Mouse (Mus musculus) mouse embryonic stem cell (cell line): ENCODE measurements around the gene Slc13a3.

Experiments used
- in situ Hi-C, 2 experiments: fragments of 300-500 bp; cut with MboI; formaldehyde crosslinking; loops; 1 replicate in 1 of 2; 3 replicates in 1 of 2; pipeline ENCODE4 v1.14.3; 2019 to 2020; ENCODE audit warnings: low sequenced_read_pairs in 2 of 2, low pct_unique_long_range_greater_than_20kb in 1 of 2, mixed read lengths in 1 of 2; ENCODE audit not compliant: unreplicated experiment in 1 of 2

The Slc13a3 gene

DNA sequence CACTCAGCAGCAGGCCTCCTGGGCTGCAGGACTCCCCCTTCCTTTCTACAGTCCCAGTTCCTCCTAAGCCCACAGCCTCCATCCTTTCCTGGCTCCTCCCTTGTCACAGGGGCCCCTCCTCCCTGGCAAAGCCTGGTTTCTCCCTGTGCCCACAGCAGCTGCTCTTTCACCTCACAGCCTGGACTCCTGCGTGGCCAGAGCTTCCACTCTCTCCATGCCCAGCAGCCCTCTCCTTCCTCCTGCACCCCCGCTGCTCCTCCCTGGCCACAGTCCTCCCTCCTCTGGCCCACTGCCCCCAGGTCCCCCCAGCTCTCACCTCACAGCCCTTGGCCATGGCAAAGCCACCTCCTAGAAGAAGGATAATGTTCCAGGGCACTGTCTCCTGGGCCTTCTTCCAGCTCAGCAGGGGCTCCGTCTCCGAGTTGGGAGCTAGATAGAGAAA is 53.3 kb downstream of the Slc13a3 start:
- in situ Hi-C loops, result no loop called here

DNA sequence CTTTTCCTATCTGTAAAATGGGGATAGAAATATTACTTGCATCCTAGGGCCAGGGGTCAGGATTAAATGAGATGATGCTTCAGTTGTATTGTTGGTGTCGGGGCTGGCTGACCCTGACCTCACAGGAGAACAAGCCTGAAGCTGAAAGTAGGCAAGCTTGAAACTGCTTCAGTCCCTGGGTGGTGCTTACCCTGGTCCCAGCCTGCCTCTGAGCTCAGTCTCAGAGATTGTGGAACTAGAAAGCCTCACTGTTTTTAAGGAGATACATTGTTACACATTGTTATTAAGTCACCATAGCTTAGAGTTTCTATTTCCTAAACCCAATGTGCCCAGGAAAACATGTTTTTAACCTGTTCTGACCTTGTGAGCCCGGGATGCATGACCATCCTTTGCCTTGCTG is 54.5 kb downstream of the Slc13a3 start:
- in situ Hi-C loops, result no loop called here

DNA sequence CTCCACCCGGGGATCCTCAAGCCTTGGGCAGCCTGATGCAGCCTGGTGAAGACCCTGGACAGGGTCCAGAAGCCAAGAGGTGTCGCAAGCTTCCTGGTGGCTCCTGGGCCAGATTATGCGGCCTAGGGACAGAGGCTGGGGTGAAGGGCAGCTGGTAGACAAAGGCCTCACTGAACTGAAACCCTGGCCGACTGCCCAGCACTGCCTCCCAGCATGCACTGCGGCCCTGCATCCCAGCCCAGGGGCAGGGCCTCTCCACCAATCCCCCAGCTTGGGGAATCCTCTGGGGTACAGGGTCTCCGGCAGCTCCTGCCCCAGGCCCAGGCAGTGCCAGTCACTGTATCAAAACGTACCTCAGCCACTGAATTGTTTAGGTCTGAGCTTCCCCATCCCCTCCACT is 55.7 kb downstream of the Slc13a3 start:
- in situ Hi-C loops, result no loop called here

DNA sequence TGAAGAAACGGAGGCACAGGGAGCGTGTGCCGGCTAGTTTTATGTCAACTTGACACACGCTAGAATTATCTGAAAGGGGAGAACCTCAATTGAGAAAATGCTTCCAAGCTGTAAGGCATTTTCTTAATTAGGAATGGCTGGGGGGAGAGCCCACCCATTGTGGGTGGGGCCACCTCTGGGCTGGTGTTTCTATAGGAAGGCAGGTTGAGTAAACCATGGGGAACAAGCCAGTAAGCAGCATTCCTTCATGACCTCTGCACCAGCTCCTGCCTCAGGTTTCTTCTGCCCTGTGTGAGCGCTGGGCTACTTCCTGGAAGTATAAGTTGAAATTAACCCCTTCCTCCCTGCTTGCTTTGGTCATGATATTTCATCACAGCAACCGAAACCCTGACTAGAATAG is 57.2 kb downstream of the Slc13a3 start:
- in situ Hi-C loops, result no loop called here

DNA sequence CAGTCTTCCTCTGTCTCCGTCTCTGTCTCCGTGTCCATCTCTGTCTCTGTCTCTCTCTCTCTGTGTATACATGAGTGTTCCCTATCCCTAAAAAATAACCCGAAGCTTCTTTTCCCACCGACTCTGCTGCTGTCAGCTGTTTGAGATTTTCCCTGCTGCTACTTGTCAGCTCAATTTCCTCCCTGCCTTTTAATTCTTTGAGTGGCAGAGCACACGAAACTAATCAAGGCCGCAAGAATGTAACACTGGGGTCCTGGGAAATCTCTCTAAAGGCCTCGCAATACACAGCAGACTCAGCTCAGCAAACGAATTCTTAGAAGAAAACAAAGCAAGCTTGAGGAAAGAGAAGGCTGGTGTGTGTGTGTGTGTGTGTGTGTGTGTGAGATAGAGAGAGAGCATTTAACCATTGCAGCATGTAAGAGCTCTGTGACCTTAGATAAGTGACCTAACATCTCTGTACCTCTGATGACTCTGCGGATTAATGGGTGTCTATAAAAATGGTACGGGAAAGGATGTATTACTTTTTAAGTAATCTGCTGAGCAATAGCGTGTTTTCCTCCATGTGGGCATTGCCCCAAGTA is 57.8 kb downstream of the Slc13a3 start:
- in situ Hi-C loops, result no loop called here

DNA sequence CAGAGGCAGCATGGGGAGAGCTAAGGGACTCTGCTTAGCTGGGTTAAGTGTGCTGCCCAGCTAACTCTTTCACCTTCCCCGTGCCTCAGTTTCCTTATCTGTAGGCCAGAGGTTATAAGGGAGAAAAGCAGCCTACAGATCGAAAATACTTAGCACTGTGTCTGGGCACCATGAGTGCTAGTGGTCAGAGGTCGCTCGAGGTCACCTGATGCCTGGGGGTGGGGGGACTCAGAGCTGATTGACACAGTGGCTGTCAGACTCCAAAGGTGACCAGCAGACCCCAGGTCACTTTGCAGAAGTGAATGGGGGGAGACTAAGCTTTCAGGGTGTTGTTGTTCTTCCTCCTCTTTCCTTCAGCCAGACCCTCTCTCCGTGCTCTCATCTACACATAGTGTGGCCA is 58.7 kb downstream of the Slc13a3 start:
- in situ Hi-C loops, result no loop called here

DNA sequence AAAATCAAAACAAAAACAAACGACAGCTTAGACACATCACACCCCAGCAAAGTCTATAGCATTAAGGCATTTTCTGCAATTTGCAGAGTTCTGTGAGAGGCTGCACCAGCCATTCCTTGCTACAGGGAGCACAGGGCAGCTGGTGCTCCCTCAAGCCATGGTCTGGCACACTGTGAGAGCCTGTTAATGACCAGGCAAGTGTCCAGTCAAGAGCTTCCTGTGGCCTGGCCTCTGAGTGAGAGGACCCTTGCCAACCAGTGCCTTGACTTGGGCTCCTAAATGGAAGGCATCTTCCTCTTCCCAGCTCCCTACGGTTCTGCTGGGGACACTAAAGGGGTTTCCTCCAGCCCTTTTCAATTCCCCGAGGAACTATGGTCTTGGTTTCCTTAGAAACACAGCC is 59.1 kb downstream of the Slc13a3 start:
- in situ Hi-C loops, result no loop called here

DNA sequence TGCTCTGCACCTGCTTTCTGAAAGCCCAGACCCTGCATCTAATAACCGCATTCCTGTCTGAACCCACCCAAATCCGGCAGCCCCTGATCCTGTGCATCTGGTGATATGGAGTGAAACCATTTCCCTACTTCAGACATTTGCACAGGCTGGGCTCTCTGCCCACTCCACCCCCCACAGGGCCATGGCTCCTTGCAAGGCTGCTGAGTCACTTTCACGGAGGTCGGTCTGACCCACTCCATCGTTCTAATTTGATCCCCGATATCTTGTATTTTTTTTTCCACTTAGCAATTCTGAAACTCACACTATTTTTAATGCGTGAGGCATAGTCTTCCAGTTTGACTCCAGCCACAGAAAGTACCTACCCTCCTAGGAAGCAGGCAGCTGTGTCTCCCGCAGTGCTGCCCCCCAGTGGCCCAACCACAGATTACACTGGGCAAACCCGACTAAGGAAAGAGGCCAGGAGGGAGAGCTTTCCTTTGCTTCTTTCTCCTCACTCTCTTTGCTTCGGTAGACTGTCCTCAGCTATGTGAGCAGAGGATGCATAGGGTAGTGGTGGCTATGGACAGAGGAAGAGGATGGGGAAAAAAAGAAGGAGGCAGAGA is 65.2 kb downstream of the Slc13a3 start:
- in situ Hi-C loops, result no loop called here

DNA sequence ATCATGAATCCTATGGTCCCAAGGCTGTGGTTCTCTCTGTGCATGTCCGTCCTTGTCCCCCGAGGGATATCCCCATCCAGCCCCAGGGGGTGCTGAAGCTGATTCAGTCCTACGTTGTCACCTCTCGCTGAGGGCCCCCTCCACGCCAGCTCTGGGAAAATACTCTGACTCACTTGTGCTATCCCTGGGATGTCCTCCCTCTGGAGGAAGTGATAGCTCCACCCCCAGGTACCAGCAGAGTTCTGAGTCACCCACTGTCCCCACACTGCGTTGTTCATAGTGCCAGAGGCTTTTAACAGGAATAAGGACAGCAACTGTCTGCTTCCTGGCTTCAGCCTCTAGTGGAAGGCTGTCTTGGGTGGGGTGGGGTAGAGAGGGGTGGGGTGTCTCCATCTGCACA is 67.7 kb downstream of the Slc13a3 start:
- in situ Hi-C loops, result no loop called here

DNA sequence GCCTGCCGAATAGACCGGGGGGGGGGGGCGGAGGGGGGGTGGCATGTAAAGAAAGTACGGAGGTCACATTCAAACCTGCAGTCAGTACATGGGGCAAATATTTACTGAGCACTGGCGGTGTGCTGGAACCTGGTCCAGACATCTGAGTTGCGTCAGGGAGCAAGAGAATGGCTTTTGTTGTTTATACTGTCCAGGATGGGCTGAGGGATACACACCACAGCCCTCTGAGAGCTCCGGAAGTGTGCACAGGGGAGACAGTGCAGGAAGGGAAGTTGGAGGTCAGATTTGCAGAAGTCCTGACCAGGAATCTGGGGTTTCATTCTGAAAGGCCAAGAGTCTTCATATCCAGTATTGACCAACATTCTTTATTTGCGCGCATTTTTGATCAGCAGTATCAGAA is 68.1 kb downstream of the Slc13a3 start:
- in situ Hi-C loops, result no loop called here

DNA sequence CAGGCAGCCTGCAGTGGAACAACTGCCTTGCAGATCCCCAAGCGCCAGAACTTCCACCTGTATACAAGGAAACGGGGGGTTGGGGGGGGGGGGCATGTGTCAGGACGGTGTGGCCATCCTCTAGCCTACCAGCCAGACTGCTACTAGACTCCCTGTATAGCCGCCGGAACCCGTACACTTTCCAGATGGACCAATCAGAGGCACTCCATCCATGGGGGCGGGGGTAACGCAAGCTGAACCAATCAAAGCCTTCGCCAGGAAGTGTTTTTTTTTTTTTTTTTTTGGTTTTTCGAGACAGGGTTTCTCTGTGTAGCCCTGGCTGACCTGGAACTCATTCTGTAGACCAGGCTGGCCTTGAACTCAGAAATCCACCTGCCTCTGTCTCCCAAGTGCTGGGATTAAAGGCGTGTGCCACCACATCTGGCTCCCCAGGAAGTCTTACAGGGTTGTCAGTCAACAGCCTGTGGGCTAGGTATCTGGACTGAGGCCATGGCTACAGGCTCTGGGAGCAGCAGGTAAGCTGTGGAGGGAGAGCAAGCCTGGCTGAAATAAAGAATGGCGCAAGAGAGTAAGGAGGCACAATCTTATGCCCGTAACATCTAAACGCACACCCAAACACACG is 74.8 kb downstream of the Slc13a3 start:
- in situ Hi-C loops, result no loop called here

DNA sequence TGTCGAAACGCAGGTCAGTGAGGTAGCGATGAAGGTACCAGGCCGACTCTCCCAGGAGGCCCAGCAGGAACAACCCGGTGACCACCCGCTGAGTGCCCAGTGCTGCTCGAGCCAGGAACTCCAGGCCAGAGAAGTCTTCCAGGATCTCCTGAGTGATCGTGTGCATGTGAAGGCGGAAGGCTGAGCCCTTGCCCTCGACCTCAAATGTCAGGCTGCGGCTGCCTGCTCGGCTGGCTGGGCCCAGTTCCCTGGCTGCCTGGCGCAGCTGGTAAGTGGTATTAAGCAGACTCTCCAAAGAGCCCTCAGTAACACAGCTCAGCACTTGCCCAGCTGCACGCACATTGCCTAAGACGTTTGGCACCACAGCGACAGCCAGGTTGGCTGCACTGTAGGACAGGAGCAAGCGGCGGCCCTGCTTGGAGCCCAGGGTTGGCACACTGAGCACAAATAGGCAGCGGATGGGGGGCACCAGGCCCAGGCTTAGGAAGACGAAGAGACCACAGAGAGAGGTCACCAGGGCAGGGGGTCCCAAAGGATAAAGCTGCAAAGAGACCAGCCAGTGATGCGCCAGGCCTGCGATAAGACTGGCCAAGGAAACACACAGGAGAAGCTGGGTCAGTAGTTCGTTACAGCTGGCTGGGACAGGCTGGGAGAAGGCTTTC is 75.4 kb downstream of the Slc13a3 start:
- in situ Hi-C loops, result no loop called here

DNA sequence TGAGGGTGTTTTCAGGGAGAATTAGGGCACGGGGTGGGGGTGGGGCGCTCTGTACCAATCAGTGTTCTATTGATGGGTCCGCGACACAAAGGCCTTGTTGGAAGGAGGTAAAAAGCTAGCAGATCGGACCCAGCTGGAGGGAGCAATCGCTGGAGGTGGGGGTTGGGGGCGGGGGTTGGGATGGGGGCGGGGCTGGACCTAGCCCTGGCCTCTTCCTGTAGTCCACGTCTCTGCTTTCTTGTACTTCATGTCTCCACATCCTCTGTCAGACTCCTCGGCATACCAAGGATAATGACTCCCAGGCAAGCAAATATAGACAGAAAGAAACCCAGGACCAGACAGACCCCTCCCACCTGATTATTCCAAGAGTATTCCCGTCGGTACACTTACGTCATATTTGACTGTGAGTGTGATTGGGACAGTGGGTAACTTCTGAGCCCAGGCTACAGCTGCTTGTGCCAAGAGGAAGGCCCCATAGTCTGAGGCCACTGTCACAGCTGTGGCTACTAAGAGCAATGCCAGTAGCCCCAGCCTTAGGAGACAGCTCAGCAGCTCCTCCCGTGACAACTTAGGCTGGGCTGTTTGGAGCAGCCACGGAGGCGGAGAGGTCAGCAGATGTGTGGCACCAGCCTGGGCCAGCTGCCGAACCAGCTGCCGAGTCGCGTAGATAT is 76.1 kb downstream of the Slc13a3 start:
- in situ Hi-C loops, result no loop called here

DNA sequence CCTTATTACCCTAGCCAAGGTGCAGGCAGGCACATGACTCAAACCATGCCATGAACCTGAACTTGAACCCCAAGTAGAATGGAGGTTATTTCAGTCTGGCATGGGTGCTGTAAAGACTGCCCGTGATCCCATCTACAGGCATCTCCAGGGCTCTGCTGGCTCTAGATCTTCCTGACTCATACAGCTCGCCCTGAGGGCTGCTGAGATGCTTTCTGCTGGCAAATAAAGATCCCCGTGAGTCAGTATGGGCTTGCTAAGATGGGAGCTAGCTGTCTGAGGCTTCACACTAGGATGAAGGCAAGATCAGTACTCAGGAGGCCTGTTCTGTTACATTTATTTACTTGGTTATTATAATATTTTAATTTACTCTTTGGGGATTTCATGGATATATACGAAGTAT is 80.9 kb downstream of the Slc13a3 start:
- in situ Hi-C loops, result no loop called here

DNA sequence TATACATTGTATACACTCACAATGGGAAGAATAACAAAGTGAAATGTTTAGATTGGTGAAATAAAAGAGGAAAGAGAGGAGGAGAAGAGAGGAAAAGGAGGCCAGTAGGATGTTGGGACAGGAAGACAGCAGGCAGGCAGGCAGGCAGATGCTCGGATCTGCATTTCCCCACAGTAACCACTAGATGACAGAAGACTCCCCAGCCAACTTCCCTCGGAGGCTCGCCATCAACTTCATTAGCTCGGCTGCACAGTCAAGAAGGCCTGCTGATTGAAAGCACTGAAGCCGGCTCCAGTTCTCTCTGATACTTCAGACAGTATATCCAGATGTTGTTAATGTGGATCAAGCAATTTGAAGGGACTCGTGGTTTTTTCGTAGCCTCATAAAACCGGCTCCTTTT is 81.5 kb downstream of the Slc13a3 start:
- in situ Hi-C loops, result no loop called here

DNA sequence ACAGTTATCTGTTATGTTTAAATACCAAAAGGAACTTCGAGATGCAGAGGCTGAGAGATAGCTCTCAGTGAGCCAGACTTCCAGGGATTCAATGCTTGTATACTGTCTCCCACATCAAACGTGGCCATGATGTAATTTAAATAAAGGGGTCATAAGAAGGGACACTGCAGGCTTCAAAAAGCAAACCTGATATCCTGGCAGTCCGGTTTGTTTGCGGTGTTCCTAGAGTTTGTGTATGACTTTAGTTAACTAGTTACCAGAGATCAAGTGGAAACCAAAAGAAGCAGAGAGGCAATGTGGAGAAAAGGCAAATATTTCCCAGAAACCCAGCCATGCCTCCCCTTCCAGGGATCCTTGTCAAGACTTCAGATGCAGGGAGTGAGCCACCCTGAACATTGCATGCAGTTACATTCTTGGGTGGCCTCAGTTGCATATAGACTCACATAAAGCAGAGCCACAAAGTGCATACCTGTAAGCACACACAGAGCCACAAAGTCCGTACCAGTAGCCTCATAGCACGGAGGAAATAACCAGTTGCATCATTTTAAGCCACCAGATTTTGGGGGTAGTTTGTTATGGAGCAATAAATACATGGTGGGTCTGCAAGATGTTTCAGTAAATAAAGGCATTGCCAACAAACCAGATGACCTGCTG is 83.6 kb downstream of the Slc13a3 start:
- in situ Hi-C loops, result no loop called here

DNA sequence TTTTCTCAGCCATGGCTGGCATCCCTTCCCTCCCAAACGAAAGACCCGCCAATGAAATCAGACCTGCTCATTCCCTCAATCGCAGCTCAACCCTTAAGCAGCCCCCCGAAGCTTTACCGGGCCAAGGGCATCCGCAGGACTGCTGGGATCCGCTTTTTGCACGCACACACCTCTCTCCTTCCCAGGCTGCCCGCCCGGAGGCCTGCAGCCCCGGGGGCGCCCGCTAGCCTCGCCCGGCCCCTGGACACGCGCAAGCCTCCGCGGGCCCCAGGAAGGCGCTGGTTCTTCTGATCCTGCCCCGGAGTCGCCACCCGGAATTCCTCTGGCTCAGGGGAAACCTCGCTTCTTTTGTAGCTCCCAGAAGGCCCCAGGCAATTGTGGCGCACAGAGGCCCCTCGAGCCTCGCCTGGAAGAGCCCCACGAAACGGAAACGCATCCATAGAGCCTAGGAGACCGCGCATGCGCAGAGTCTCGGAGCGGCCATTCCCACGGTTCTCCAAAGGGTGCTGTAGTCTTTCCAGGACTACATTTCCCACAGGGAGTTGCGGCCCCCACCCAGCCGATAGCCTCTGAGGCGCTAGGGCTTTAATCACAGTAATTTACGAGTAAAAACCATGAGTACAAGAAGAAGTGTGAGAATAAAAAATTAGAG is 85.1 kb downstream of the Slc13a3 start, which contains the start of gene Zfp334:
Gene Zfp334 (minus strand): TSS at position 416 of the 652 bp plus-strand sequence.
- in situ Hi-C loops, result no loop called here

DNA sequence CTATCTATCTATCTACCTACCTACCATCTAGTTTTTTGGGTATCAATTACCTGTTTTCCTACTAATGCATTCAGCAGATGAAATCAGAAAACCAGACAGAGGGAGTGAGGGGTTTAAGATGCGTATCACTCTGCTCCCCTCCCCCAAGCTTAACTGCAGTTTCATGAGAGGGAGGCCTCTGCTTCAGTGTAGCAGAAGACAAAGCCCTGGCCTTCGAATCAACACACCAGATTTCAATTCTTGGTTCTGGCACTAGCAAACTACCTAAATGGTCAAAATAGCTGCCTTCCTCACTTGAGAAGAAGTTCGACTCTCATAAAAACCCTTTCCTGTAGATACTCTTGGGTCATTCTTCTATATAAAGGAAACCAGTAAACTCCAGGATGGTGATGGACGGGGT is 85.7 kb downstream of the Slc13a3 start:
- in situ Hi-C loops, result no loop called here
